Mouse (Mus musculus) lung, adult 10 weeks (tissue): Measurements from ENCODE around the gene Slco3a1. TPM values are rescaled to one million over a fixed set of nuclear protein-coding genes. Genes with fewer than 3 reads are reported as not detected.

Experiments
- polyA plus RNA-seq: library from polyadenylated mRNA; stranded (reverse); fragments of 350-450 nt; fragmentation: Illumina TruSeq; extraction: RNeasy Lipid Tissue Mini Kit (QIAGEN cat#74804); gene quantifications from one replicate; pipeline ENCODE4 v1.2.3, GENCODE M21; 2014; ENCODE audit warnings: low read depth, low replicate concordance; ENCODE audit not compliant: insufficient read depth

Slco3a1 gene
- 42.7 TPM for polyA plus RNA-seq

GRCm38 (mm10) chr7:74554608-74555311 is at the start of gene Slco3a1:
TSS of gene Slco3a1 (minus strand) at chr7:74554780.

